Mouse (Mus musculus): Measurements from ENCODE around the gene Tfdp1. TPM values are rescaled to one million over a fixed set of nuclear protein-coding genes. Genes with fewer than 3 reads are reported as not detected.

The Tfdp1 gene
- 59.0 TPM for polyA plus RNA-seq (2017; shearing (Covaris generic))

GRCm38 (mm10) chr8:13338255-13338860 lies at the start of gene Tfdp1:
Tfdp1 (plus strand) TSS chr8:13338751.

GRCm38 (mm10) chr8:13396725-13397124 lies 58.2 kb downstream of the Tfdp1 start, which contains the start of gene Atp4b:
Atp4b (minus strand) TSS chr8:13396825.

GRCm38 (mm10) chr8:13404666-13405131 lies 66.1 kb downstream of the Tfdp1 start, which contains the start of gene Grk1:
Grk1 (plus strand) TSS chr8:13405081.

Other genes with a start within 250 kb of the Tfdp1 start
- gene Pcid2, start 233.3 kb upstream of the Tfdp1 start, polyA plus RNA-seq (2017; shearing (Covaris generic)): 42.6 TPM
- 22.8 TPM for gene Cul4a, start 233.1 kb upstream of the Tfdp1 start, polyA plus RNA-seq (2017; shearing (Covaris generic))
- 212 TPM for gene Lamp1, start 179.6 kb upstream of the Tfdp1 start, polyA plus RNA-seq (2017; shearing (Covaris generic))
- gene Grtp1, start 138.1 kb upstream of the Tfdp1 start, polyA plus RNA-seq (2017; shearing (Covaris generic)): 2.0 TPM
- gene Adprhl1, start 84.6 kb upstream of the Tfdp1 start, polyA plus RNA-seq (2017; shearing (Covaris generic)): not detected
- gene Dcun1d2, start 50.6 kb upstream of the Tfdp1 start, polyA plus RNA-seq (2017; shearing (Covaris generic)): 21.3 TPM
- 17.3 TPM for gene Tmco3, start 50.6 kb upstream of the Tfdp1 start, polyA plus RNA-seq (2017; shearing (Covaris generic))
- gene Atp4b, start 58.1 kb downstream of the Tfdp1 start, polyA plus RNA-seq (2017; shearing (Covaris generic)): 0.56 TPM
- gene Grk1, start 66.3 kb downstream of the Tfdp1 start, polyA plus RNA-seq (2017; shearing (Covaris generic)): not detected
- not detected for gene Tmem255b, start 96.4 kb downstream of the Tfdp1 start, polyA plus RNA-seq (2017; shearing (Covaris generic))
- not detected for gene Gas6, start 155.7 kb downstream of the Tfdp1 start, polyA plus RNA-seq (2017; shearing (Covaris generic))
- not detected for gene 1700029H14Rik, start 223.7 kb downstream of the Tfdp1 start, polyA plus RNA-seq (2017; shearing (Covaris generic))